In genomic region chr8:37131988-37132387, GRCm38 (mm10) we compare ENCODE assay signal across 9 mouse cellular contexts.
DNase-seq lines count a peak whose midpoint lies in the region; ATAC-seq lines count a peak whose summit lies in the region.
"Had no signal": no experiment of that assay in that cellular context is flagged by ENCODE, and none has a peak within 500 bp of the region (broad histone marks: within the 10 kb centered on the region; RNA-seq: fewer than 3 reads in every experiment).

No protein-coding gene starts in this region.

- no peak overlapping the region for H3K4me3 ChIP-seq in kidney, embryonic 15.5 days (replicated peaks)
- no peak overlapping the region for H3K4me3 ChIP-seq in liver, embryonic 11.5 days (ENCODE audit: low read depth, low read length)
- H3K4me3 ChIP-seq: lung, embryonic 15.5 days had no signal

- H3K4me1 ChIP-seq in kidney, embryonic 15.5 days = no peaks in the 10 kb centered on the region
- H3K4me1 ChIP-seq in liver, embryonic 11.5 days (replicated peaks; ENCODE audit: control insufficient read depth, insufficient read depth, low read length) = no peaks in the 10 kb centered on the region
- H3K4me1 ChIP-seq: lung, embryonic 15.5 days had no signal

- no peaks in the 10 kb centered on the region for H3K27me3 ChIP-seq in kidney, embryonic 15.5 days
- no peaks in the 10 kb centered on the region for H3K27me3 ChIP-seq in liver, embryonic 11.5 days (replicated peaks; ENCODE audit: control insufficient read depth, insufficient read depth, low read length)
- H3K27me3 ChIP-seq: lung, embryonic 15.5 days had no signal

- ATAC-seq in kidney, embryonic 15.5 days (replicated peaks; ENCODE audit: low FRiP score) = peak; percentile 44; the same call in 1 of the 2 replicates
- ATAC-seq in liver, embryonic 11.5 days (replicated peaks; ENCODE audit: low FRiP score) = no peak

- no peaks in the 10 kb centered on the region for H3K9me3 ChIP-seq in kidney, embryonic 15.5 days (replicated peaks)
- no peaks in the 10 kb centered on the region for H3K9me3 ChIP-seq in liver, embryonic 11.5 days (ENCODE audit: control insufficient read depth, low read length)
- H3K9me3 ChIP-seq: lung, embryonic 15.5 days had no signal

- H3K27ac ChIP-seq in kidney, embryonic 15.5 days = no peak overlapping the region
- H3K27ac ChIP-seq in liver, embryonic 11.5 days (ENCODE audit: low read depth, low read length) = no peak overlapping the region
- H3K27ac ChIP-seq: lung, embryonic 15.5 days had no signal

- 13% methylated on average over 4 of the region's 4 CpGs for WGBS in kidney, embryonic 15.5 days
- 29% methylated on average over 4 of the region's 4 CpGs for WGBS in liver, embryonic 11.5 days

- H3K9ac ChIP-seq in kidney, embryonic 15.5 days = no peak overlapping the region
- H3K9ac ChIP-seq in liver, embryonic 11.5 days (ENCODE audit: low read depth, low read length) = no peak overlapping the region
- H3K9ac ChIP-seq: lung, embryonic 15.5 days had no signal

- peak; percentile 31 to 38 for DNase-seq in cerebellum, postnatal 14 days
- no peak for DNase-seq in cerebellum, adult 11-12 months
- peak; percentile 8 to 26 for DNase-seq in right cerebral cortex, adult 2 months (ENCODE audit: low spot score in 2 of 2)
- no peak for DNase-seq in right cerebral cortex, postnatal 36 days (ENCODE audit: low spot score in 2 of 2)
- peak; percentile 42 for DNase-seq in retina, postnatal 1 day
- DNase-seq in frontal cortex, postnatal 10 days (ENCODE audit: low spot score in 2 of 2) = no peak
- DNase-seq in liver, embryonic 11.5 days (ENCODE audit: low spot score) = no peak

- H3K36me3 ChIP-seq in kidney, embryonic 15.5 days = no peaks in the 10 kb centered on the region
- no peaks in the 10 kb centered on the region for H3K36me3 ChIP-seq in liver, embryonic 11.5 days (ENCODE audit: control insufficient read depth, insufficient read depth, low read length)
- H3K36me3 ChIP-seq: lung, embryonic 15.5 days had no signal

- H3K4me2 ChIP-seq in kidney, embryonic 15.5 days = no peak overlapping the region
- H3K4me2 ChIP-seq in liver, embryonic 11.5 days = no peak overlapping the region
- H3K4me2 ChIP-seq: lung, embryonic 15.5 days had no signal

Comparison
In these comparisons a context has a peak if more than half of its experiments do, and no peak if none do; other contexts are left out.
1. DNase-seq: peak in cerebellum, postnatal 14 days (2 of 2), right cerebral cortex, adult 2 months (2 of 2) and retina, postnatal 1 day (single experiment); none in cerebellum, adult 11-12 months (single experiment), right cerebral cortex, postnatal 36 days (0 of 2), frontal cortex, postnatal 10 days (0 of 2) and liver, embryonic 11.5 days (single experiment).